Mouse (Mus musculus): Measurements from ENCODE around the gene Ptpn6. TPM values are rescaled to one million over a fixed set of nuclear protein-coding genes. Genes with fewer than 3 reads are reported as not detected.

Gene Ptpn6
- polyA plus RNA-seq (2015; fragmentation: Nextera tagmentation; extraction: Ambion mirVana), result 19.6 and 20.1 TPM in 2 replicates

DNA sequence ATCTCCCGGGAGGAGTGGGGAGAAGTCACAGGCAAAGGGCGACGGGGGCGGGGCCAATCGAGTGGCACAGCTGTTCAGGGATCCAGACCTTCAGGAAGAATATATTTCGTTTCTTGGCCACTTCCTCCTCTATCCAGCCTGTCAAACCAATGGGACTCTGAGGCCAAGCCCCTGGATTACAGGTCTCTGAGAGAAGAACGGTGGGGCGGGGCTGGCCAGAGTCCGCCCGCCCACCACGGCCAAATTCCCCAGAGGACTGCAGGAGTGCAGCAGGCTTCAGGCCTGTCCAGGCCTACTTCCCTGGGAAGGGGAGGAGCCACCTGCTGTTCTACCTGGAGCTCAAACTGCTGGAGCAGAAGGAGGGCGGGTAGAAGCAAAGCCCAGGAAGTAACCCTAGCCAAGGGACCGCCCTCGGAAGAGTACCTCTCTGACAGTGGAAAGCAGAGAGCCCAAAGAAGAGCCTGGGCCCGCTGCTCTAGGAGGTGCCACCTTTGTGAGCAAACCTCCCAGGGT lies at the start of gene Ptpn6:
Gene Ptpn6, minus strand, starts transcription at position 204 of the 513 bp plus-strand sequence.
- 21% methylated on average over 15 of the region's 15 CpGs for WGBS

DNA sequence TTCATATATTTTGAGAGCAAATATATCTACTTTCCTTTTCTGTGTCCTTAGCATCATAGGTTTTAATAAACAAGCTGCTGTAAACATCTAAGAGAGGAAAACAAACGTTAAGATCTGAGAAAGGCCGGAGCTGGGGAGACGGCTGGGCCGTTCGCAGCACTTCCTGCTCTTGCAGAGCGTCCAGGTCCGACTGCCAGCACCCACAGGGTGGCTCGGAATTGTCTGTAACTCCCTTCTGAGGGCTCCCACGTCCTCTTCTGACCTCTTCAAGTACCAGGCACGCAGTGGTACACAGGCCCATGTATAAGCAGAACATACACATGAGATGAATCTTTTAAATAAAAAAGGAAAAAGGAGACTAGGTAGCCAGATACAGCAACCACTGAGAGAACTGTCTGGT lies 49.2 kb upstream of the Ptpn6 start:
- H3K9me3 ChIP-seq (replicated peaks; ENCODE audit: control insufficient read depth, low read length), result no peaks in the 10 kb centered on the region
- H3K4me3 ChIP-seq (replicated peaks; ENCODE audit: low read length), result no peak overlapping the region
- H3K27me3 ChIP-seq (ENCODE audit: control insufficient read depth, insufficient read depth, low read length), result no peaks in the 10 kb centered on the region
- 67% methylated on average over 10 of the region's 10 CpGs for WGBS
- no peak overlapping the region for H3K4me2 ChIP-seq (ENCODE audit: low read depth, low read length)
- H3K4me1 ChIP-seq (ENCODE audit: control insufficient read depth, insufficient read depth, low read length), result peaks cover under 1% of the 10 kb centered on the region; the same call in 1 of the 2 replicates
- no peak overlapping the region for H3K9ac ChIP-seq (ENCODE audit: low read length)
- no peaks in the 10 kb centered on the region for H3K36me3 ChIP-seq (ENCODE audit: control insufficient read depth, insufficient read depth, low read length)
- no peak for ATAC-seq (ENCODE audit: insufficient read depth, low FRiP score)
- H3K27ac ChIP-seq (ENCODE audit: low read length), result no peak overlapping the region

More for the DNA sequence above, at the start of gene Ptpn6:
- ATAC-seq (ENCODE audit: insufficient read depth, low FRiP score), result peak; percentile 80
- Histone ChIP-seq H3K9me3 (replicated peaks; ENCODE audit: control insufficient read depth, low read length) (no peaks in the 10 kb centered on the region), H3K36me3 (ENCODE audit: control insufficient read depth, insufficient read depth, low read length) (peaks cover 5% of the 10 kb centered on the region; the same call in 1 of the 2 replicates), H3K27me3 (ENCODE audit: control insufficient read depth, insufficient read depth, low read length) (no peaks in the 10 kb centered on the region), H3K9ac (ENCODE audit: low read length) (peak within 1 kb of the TSS; percentile 47), H3K4me1 (ENCODE audit: control insufficient read depth, insufficient read depth, low read length) (peaks cover 23% of the 10 kb centered on the region), H3K4me3 (replicated peaks; ENCODE audit: low read length) (peak within 1 kb of the TSS; percentile 29), H3K4me2 (ENCODE audit: low read depth, low read length) (peak within 1 kb of the TSS; percentile 48), H3K27ac (ENCODE audit: low read length) (peak within 1 kb of the TSS; percentile 100)

GRCm38 (mm10) chr6:124786756-124787420 lies 48.4 kb upstream of the Ptpn6 start:
- no peak overlapping the region for H3K9ac ChIP-seq (ENCODE audit: low read length)
- 52% methylated on average over 8 of the region's 8 CpGs for WGBS
- ATAC-seq (ENCODE audit: insufficient read depth, low FRiP score), result no peak

GRCm38 (mm10) chr6:124782436-124782835 lies 43.9 kb upstream of the Ptpn6 start:
- peak overlapping the region; percentile 42 for H3K4me2 ChIP-seq (ENCODE audit: low read depth, low read length)
- H3K36me3 ChIP-seq (ENCODE audit: control insufficient read depth, insufficient read depth, low read length), result no peaks in the 10 kb centered on the region
- H3K4me1 ChIP-seq (ENCODE audit: control insufficient read depth, insufficient read depth, low read length), result peaks cover 14% of the 10 kb centered on the region; the same call in 1 of the 2 replicates
- H3K9ac ChIP-seq (ENCODE audit: low read length), result peak overlapping the region; percentile 23; the same call in 1 of the 2 replicates
- 19% methylated on average over 6 of the region's 6 CpGs for WGBS
- no peaks in the 10 kb centered on the region for H3K9me3 ChIP-seq (replicated peaks; ENCODE audit: control insufficient read depth, low read length)
- H3K27ac ChIP-seq (ENCODE audit: low read length), result no peak overlapping the region
- no peak for ATAC-seq (ENCODE audit: insufficient read depth, low FRiP score)
- H3K4me3 ChIP-seq (replicated peaks; ENCODE audit: low read length), result peak overlapping the region; percentile 29
- peaks cover 10% of the 10 kb centered on the region for H3K27me3 ChIP-seq (ENCODE audit: control insufficient read depth, insufficient read depth, low read length)

More at GRCm38 (mm10) chr6:124786756-124787420, 48.4 kb upstream of the Ptpn6 start:
- Histone ChIP-seq H3K27ac (ENCODE audit: low read length) (no peak overlapping the region), H3K9me3 (replicated peaks; ENCODE audit: control insufficient read depth, low read length) (no peaks in the 10 kb centered on the region), H3K27me3 (ENCODE audit: control insufficient read depth, insufficient read depth, low read length) (no peaks in the 10 kb centered on the region), H3K36me3 (ENCODE audit: control insufficient read depth, insufficient read depth, low read length) (no peaks in the 10 kb centered on the region), H3K4me2 (ENCODE audit: low read depth, low read length) (no peak overlapping the region), H3K4me1 (ENCODE audit: control insufficient read depth, insufficient read depth, low read length) (peaks cover 5% of the 10 kb centered on the region; the same call in 1 of the 2 replicates), H3K4me3 (replicated peaks; ENCODE audit: low read length) (no peak overlapping the region)

- no peaks in the 10 kb centered on the region for H3K9me3 ChIP-seq (replicated peaks; ENCODE audit: control insufficient read depth, low read length)
- H3K36me3 ChIP-seq (ENCODE audit: control insufficient read depth, insufficient read depth, low read length), result no peaks in the 10 kb centered on the region
- peaks cover 10% of the 10 kb centered on the region for H3K27me3 ChIP-seq (ENCODE audit: control insufficient read depth, insufficient read depth, low read length)
- 81% methylated on average over 7 of the region's 7 CpGs for WGBS
- no peak overlapping the region for H3K27ac ChIP-seq (ENCODE audit: low read length)
- H3K9ac ChIP-seq (ENCODE audit: low read length), result no peak overlapping the region
- H3K4me3 ChIP-seq (replicated peaks; ENCODE audit: low read length), result no peak overlapping the region
- H3K4me2 ChIP-seq (ENCODE audit: low read depth, low read length), result no peak overlapping the region
- ATAC-seq (ENCODE audit: insufficient read depth, low FRiP score), result no peak
- peaks cover 14% of the 10 kb centered on the region; the same call in 1 of the 2 replicates for H3K4me1 ChIP-seq (ENCODE audit: control insufficient read depth, insufficient read depth, low read length)
These were observed 42.4 kb upstream of the Ptpn6 start for GRCm38 (mm10) chr6:124780917-124781316.

DNA sequence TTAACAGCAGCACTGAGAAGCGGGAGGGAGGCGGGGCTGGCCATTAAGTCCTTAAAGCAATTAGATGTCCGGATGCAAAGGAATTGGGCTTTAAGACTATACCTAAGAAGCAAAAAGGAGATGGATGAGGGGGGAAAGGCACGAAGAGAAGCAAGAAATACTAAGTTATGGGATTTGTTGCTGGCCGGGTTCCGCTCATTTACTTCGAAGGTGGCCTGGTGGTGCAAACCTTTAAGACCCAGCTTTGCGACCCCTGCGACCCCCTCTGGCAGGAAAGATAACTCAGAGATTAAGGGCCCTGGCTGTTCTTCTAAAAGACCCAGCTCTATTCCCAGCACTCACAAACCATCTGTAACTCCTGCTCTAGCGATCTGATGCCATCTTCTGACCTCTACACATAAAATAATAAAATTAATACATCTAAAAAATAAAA lies 41.5 kb upstream of the Ptpn6 start:
- peaks cover 10% of the 10 kb centered on the region for H3K27me3 ChIP-seq (ENCODE audit: control insufficient read depth, insufficient read depth, low read length)
- no peaks in the 10 kb centered on the region for H3K9me3 ChIP-seq (replicated peaks; ENCODE audit: control insufficient read depth, low read length)
- H3K4me2 ChIP-seq (ENCODE audit: low read depth, low read length), result peak overlapping the region; percentile 55
- 8% methylated on average over 10 of the region's 10 CpGs for WGBS
- no peak for ATAC-seq (ENCODE audit: insufficient read depth, low FRiP score)
- peak overlapping the region; percentile 43 for H3K4me3 ChIP-seq (replicated peaks; ENCODE audit: low read length)
- no peaks in the 10 kb centered on the region for H3K36me3 ChIP-seq (ENCODE audit: control insufficient read depth, insufficient read depth, low read length)
- H3K27ac ChIP-seq (ENCODE audit: low read length), result no peak overlapping the region
- peaks cover 14% of the 10 kb centered on the region; the same call in 1 of the 2 replicates for H3K4me1 ChIP-seq (ENCODE audit: control insufficient read depth, insufficient read depth, low read length)
- peak overlapping the region; percentile 7; the same call in 1 of the 2 replicates for H3K9ac ChIP-seq (ENCODE audit: low read length)

- peak within 1 kb of the TSS; percentile 7 for H3K9ac ChIP-seq (ENCODE audit: low read length)
- no peak; the same call in 1 of the 2 replicates for ATAC-seq (ENCODE audit: insufficient read depth, low FRiP score)
- WGBS, result 3% methylated on average over 23 of the region's 23 CpGs
These were observed 40.9 kb upstream of the Ptpn6 start, which contains the start of gene Lrrc23 for GRCm38 (mm10) chr6:124779222-124779983. TSS of gene Lrrc23 (minus strand) at chr6:124779727.

DNA sequence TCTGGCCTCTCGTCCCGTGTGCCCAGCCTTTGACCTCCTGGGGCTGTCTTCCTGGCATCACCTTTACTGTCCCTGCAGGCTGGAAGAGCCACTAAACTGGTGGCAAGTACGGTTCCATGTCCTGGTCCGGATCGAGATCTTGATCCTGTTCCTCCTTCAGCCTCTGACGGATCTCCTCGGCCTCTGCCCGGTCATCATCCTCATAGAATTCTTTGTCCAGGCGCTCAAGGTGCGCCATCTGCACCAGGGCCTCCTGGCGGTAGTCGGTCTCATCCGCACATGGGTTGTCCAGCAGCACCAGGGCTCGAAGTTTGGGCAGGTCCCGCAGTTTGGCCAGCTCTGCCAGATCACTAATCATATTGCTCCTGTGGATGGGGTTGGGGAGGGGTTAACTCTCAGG lies 32.0 kb upstream of the Ptpn6 start:
- H3K4me2 ChIP-seq (ENCODE audit: low read depth, low read length), result no peak overlapping the region
- no peaks in the 10 kb centered on the region for H3K36me3 ChIP-seq (ENCODE audit: control insufficient read depth, insufficient read depth, low read length)
- H3K9ac ChIP-seq (ENCODE audit: low read length), result no peak overlapping the region
- peaks cover 15% of the 10 kb centered on the region for H3K4me1 ChIP-seq (ENCODE audit: control insufficient read depth, insufficient read depth, low read length)
- no peaks in the 10 kb centered on the region for H3K9me3 ChIP-seq (replicated peaks; ENCODE audit: control insufficient read depth, low read length)
- H3K27me3 ChIP-seq (ENCODE audit: control insufficient read depth, insufficient read depth, low read length), result no peaks in the 10 kb centered on the region
- no peak for ATAC-seq (ENCODE audit: insufficient read depth, low FRiP score)
- 85% methylated on average over 15 of the region's 15 CpGs for WGBS
- H3K27ac ChIP-seq (ENCODE audit: low read length), result no peak overlapping the region
- H3K4me3 ChIP-seq (replicated peaks; ENCODE audit: low read length), result no peak overlapping the region

More at GRCm38 (mm10) chr6:124779222-124779983, 40.9 kb upstream of the Ptpn6 start, which contains the start of gene Lrrc23:
- Histone ChIP-seq H3K27me3 (ENCODE audit: control insufficient read depth, insufficient read depth, low read length) (peaks cover 10% of the 10 kb centered on the region), H3K4me3 (replicated peaks; ENCODE audit: low read length) (peak within 1 kb of the TSS; percentile 43), H3K36me3 (ENCODE audit: control insufficient read depth, insufficient read depth, low read length) (no peaks in the 10 kb centered on the region), H3K4me2 (ENCODE audit: low read depth, low read length) (peak within 1 kb of the TSS; percentile 55), H3K27ac (ENCODE audit: low read length) (no peak within 1 kb of the TSS), H3K9me3 (replicated peaks; ENCODE audit: control insufficient read depth, low read length) (no peaks in the 10 kb centered on the region), H3K4me1 (ENCODE audit: control insufficient read depth, insufficient read depth, low read length) (peaks cover 14% of the 10 kb centered on the region; the same call in 1 of the 2 replicates)
